Mouse (Mus musculus): ENCODE measurements around the gene Snx13. TPM values are rescaled to one million over a fixed set of nuclear protein-coding genes. Genes with fewer than 3 reads are reported as not detected.
A peak's percentile ranks its signal among the peaks of the same experiment; 100 is the strongest.

The Snx13 gene
- polyA plus RNA-seq, 1 experiment = 2.9 TPM

DNA sequence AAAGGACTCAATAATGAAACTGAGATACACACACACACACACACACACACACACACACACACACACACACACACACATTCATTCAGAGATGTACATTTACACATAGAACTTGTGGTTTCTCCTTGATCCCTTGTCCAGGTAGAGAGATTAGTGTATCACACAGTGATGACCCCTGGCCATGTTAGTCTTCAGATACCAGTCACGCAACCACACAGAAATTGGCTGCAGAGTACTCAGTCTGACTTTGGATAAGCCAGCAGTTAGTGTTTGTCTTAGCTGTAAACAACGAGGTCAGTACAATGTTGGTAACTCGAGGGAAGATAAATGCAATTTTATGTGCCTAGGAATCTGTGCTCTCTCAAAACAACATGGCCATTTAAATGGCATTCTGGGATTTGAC lies 129.6 kb downstream of the Snx13 start:
- Histone ChIP-seq H3K4me3 (ENCODE audit: insufficient read depth, poor library complexity, severe bottlenecking) (no peak overlapping the region), H3K36me3 (ENCODE audit: control insufficient read depth, insufficient read depth) (no peaks in the 10 kb centered on the region), H3K27me3 (ENCODE audit: control insufficient read depth, insufficient read depth, insufficient read length) (no peaks in the 10 kb centered on the region), H3ac (ENCODE audit: control insufficient read depth, insufficient read length, low read depth) (no peak overlapping the region), H3K79me2 (ENCODE audit: control insufficient read depth, insufficient read depth) (no peaks in the 10 kb centered on the region), H3K79me3 (ENCODE audit: low read depth) (no peaks in the 10 kb centered on the region)
- TF ChIP-seq CTCF (IDR thresholded peaks at IDR 0.05; ENCODE audit: control insufficient read depth, insufficient read depth, insufficient read length) (no peak), CEBPB (IDR thresholded peaks at IDR 0.05; ENCODE audit: low read depth) (no peak), MYOD1 (IDR thresholded peaks at IDR 0.05; ENCODE audit: control insufficient read depth, insufficient read length, low read depth) (no peak), MYOG (IDR thresholded peaks at IDR 0.05; ENCODE audit: control insufficient read depth, extremely low read depth, insufficient read length) (no peak), USF1 (IDR thresholded peaks at IDR 0.05; ENCODE audit: low read depth) (no peak)

DNA sequence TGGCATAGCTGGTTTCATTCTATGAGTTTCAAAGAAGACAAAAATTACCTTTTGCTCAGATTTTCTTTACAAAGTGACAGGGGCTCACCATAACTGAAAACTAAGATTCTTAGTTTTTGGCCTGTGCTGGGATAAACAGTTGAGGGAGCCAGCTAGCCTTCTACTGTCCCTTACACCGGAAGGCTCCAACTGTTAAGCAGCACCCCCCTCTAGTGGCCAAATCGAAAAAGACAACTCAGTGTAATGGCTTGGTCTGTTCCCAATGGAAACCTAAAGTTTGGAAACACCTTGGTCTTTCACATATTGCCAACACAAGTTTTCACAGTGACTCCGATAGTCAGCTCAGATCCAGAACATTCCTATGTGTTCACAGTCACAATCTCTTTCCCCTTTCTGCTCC lies 135.7 kb downstream of the Snx13 start:
- H3K79me3 ChIP-seq (ENCODE audit: low read depth) = no peaks in the 10 kb centered on the region
- H3K36me3 ChIP-seq (ENCODE audit: control insufficient read depth, insufficient read depth) = no peaks in the 10 kb centered on the region
- no peak for TF ChIP-seq MAX (IDR thresholded peaks at IDR 0.05)
- no peak for TF ChIP-seq USF1 (IDR thresholded peaks at IDR 0.05; ENCODE audit: low read depth)
- TF ChIP-seq CTCF (IDR thresholded peaks at IDR 0.05; ENCODE audit: control insufficient read depth, insufficient read depth, insufficient read length) = peak; percentile 30
- no peak overlapping the region for H3K4me3 ChIP-seq (ENCODE audit: insufficient read depth, poor library complexity, severe bottlenecking)
- H3K79me2 ChIP-seq (ENCODE audit: control insufficient read depth, insufficient read depth) = no peaks in the 10 kb centered on the region
- no peak overlapping the region for H3ac ChIP-seq (ENCODE audit: control insufficient read depth, insufficient read length, low read depth)
- H3K27me3 ChIP-seq (ENCODE audit: control insufficient read depth, insufficient read depth, insufficient read length) = no peaks in the 10 kb centered on the region

DNA sequence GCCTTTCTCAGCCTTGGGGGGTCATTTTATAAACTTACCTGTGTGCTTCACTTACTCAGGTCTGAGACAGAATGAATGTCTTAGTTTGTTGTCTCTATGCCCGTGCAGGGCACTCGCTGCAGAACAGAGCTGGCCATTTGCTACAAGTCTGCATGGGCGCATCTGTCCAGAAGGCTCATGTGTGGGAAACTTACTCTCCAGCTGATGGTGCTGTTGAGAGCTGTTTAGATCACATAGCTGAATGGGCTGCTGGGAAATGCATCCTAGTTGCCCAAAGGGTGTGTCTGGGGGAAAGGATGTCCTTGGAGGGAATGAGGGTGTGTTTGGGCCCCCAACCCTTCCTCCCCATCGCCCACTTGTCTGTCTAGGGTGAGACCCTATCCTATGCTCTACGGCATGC lies 137.3 kb downstream of the Snx13 start:
- Histone ChIP-seq H3ac (ENCODE audit: control insufficient read depth, insufficient read length, low read depth) (no peak overlapping the region), H3K36me3 (ENCODE audit: control insufficient read depth, insufficient read depth) (no peaks in the 10 kb centered on the region), H3K27me3 (ENCODE audit: control insufficient read depth, insufficient read depth, insufficient read length) (no peaks in the 10 kb centered on the region), H3K79me2 (ENCODE audit: control insufficient read depth, insufficient read depth) (no peaks in the 10 kb centered on the region), H3K79me3 (ENCODE audit: low read depth) (no peaks in the 10 kb centered on the region), H3K4me3 (ENCODE audit: insufficient read depth, poor library complexity, severe bottlenecking) (no peak overlapping the region)
- TF ChIP-seq FOSL1 (IDR thresholded peaks at IDR 0.05; ENCODE audit: insufficient read depth, low read length, poor library complexity, severe bottlenecking) (no peak), CTCF (IDR thresholded peaks at IDR 0.05; ENCODE audit: control insufficient read depth, insufficient read depth, insufficient read length) (no peak), CEBPB (IDR thresholded peaks at IDR 0.05; ENCODE audit: low read depth) (no peak), USF1 (IDR thresholded peaks at IDR 0.05; ENCODE audit: low read depth) (no peak), MYOD1 (IDR thresholded peaks at IDR 0.05; ENCODE audit: control insufficient read depth, insufficient read length, low read depth) (no peak), MAX (IDR thresholded peaks at IDR 0.05) (no peak), MYOG (IDR thresholded peaks at IDR 0.05; ENCODE audit: control insufficient read depth, extremely low read depth, insufficient read length) (no peak)

DNA sequence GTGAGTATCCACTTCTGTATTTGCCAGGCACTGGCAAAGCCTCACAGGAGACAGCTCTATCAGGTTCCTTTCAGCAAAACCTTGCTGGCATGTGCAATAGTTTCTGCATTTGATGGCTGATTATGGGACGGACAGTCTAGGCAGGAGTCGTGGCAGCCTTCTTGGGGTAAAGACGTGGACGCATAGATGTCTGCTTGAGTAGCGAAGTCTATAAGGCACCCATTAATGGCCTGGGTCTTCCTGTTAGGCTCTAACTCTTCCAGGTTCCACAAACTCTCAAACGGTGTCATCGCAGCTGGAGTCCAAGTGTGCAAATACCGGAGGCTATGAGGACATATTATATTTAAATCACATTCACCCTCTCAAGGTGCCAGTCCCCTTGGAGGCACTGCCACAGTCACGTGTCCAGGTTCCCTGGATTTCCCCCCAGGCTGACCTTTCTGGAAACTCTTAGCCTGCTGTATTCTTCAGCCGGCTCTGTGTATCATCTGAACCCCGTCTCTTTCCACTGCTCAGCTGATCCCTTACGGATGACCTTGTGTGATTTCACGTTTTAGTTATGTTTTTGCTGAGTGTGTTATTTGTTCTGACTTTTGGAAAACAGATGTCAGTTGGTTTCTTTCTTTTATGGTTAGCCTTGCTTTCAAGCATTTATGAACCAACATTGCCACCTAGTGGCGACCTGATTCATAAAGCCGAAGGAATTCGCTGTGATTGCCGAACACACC lies 144.9 kb downstream of the Snx13 start:
- no peak overlapping the region for H3K4me3 ChIP-seq (ENCODE audit: insufficient read depth, poor library complexity, severe bottlenecking)
- H3K79me3 ChIP-seq (ENCODE audit: low read depth) = no peaks in the 10 kb centered on the region
- no peaks in the 10 kb centered on the region for H3K79me2 ChIP-seq (ENCODE audit: control insufficient read depth, insufficient read depth)
- H3K27me3 ChIP-seq (ENCODE audit: control insufficient read depth, insufficient read depth, insufficient read length) = no peaks in the 10 kb centered on the region
- TF ChIP-seq MYOG (IDR thresholded peaks at IDR 0.05; ENCODE audit: control insufficient read depth, extremely low read depth, insufficient read length) = no peak
- no peak for TF ChIP-seq USF1 (IDR thresholded peaks at IDR 0.05; ENCODE audit: low read depth)
- no peak for TF ChIP-seq FOSL1 (IDR thresholded peaks at IDR 0.05; ENCODE audit: insufficient read depth, low read length, poor library complexity, severe bottlenecking)
- no peak for TF ChIP-seq CTCF (IDR thresholded peaks at IDR 0.05; ENCODE audit: control insufficient read depth, insufficient read depth, insufficient read length)
- TF ChIP-seq CEBPB (IDR thresholded peaks at IDR 0.05; ENCODE audit: low read depth) = no peak
- TF ChIP-seq MYOD1 (IDR thresholded peaks at IDR 0.05; ENCODE audit: control insufficient read depth, insufficient read length, low read depth) = no peak
- no peak overlapping the region for H3ac ChIP-seq (ENCODE audit: control insufficient read depth, insufficient read length, low read depth)
- H3K36me3 ChIP-seq (ENCODE audit: control insufficient read depth, insufficient read depth) = no peaks in the 10 kb centered on the region

DNA sequence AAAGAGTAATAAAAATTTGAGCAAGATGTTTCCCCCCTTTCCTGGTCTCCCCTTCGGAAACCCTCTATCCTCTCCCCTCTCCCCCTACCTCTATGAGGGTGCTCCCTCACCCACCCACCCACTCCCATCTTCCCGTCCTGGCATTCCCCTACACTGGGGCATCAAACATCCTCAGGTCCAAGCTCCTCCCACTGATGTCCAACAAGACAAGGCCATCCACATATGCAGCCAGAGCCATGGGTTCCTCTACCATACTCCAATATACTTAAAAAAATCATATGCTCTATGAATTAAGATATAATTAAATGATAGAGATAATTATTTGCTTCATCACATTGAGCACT lies 145.4 kb downstream of the Snx13 start:
- no peaks in the 10 kb centered on the region for H3K79me2 ChIP-seq (ENCODE audit: control insufficient read depth, insufficient read depth)
- H3ac ChIP-seq (ENCODE audit: control insufficient read depth, insufficient read length, low read depth) = no peak overlapping the region
- no peaks in the 10 kb centered on the region for H3K27me3 ChIP-seq (ENCODE audit: control insufficient read depth, insufficient read depth, insufficient read length)
- H3K79me3 ChIP-seq (ENCODE audit: low read depth) = no peaks in the 10 kb centered on the region
- no peaks in the 10 kb centered on the region for H3K36me3 ChIP-seq (ENCODE audit: control insufficient read depth, insufficient read depth)
- H3K4me3 ChIP-seq (ENCODE audit: insufficient read depth, poor library complexity, severe bottlenecking) = no peak overlapping the region
- TF ChIP-seq CTCF (IDR thresholded peaks at IDR 0.05; ENCODE audit: control insufficient read depth, insufficient read depth, insufficient read length) = no peak

Small RNAs within 50 kb of the gene (microRNA-seq; reads per million reads assigned to microRNA genes)
- gene Mir680-3 (ENCODE audit: borderline microRNAs expressed) = not detected

Other genes with a start within 250 kb of the Snx13 start
- gene Hdac9, start 130.1 kb upstream of the Snx13 start, polyA plus RNA-seq (2012; fragmentation: generic; extraction: Trizol) = 0.06 TPM
- not detected for gene Prps1l1, start 62.4 kb upstream of the Snx13 start, polyA plus RNA-seq (2012; fragmentation: generic; extraction: Trizol)